23 mouse cellular contexts compared by ENCODE assay signal in the genomic region with DNA sequence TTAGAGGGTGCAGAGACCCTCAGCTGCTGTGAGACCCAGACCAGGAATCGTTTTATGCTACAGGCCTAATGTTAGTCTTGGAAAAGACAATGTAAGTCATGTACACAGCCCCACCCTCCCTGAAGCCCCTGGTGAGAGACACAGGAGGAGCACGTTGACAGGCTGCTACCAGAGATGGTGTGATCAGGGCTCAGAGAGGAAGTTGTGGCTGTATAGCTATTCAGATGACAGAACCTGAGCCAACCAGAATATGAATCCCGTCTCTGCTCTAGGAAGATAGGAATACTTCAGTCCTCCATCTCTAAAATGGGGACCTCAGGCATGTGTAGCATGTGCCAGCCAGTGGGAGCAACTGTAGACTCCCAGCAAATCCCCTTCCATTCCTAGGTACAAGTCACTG.
"Had no signal": no experiment of that assay in that cellular context is flagged by ENCODE, and none has a peak within 500 bp of the region (broad histone marks: within the 10 kb centered on the region; RNA-seq: fewer than 3 reads in every experiment).

No protein-coding gene starts in this region.

- H3K9ac ChIP-seq: heart, embryonic 12.5 days; hindbrain, embryonic 12.5 days; hindbrain, embryonic 14.5 days; intestine, embryonic 15.5 days; limb, embryonic 12.5 days had no signal

- H3K27me3 ChIP-seq: heart, embryonic 12.5 days; hindbrain, embryonic 12.5 days; intestine, embryonic 15.5 days; limb, embryonic 12.5 days had no signal

- H3K4me3 ChIP-seq: heart, embryonic 10.5 days; heart, embryonic 12.5 days; hindbrain, embryonic 10.5 days; hindbrain, embryonic 12.5 days; intestine, embryonic 15.5 days; layer of hippocampus, adult 2 months; left cerebral cortex, adult 2 months; limb, embryonic 10.5 days; limb, embryonic 12.5 days had no signal

- H3K4me1 ChIP-seq: heart, embryonic 10.5 days; heart, embryonic 12.5 days; hindbrain, embryonic 10.5 days; intestine, embryonic 15.5 days; limb, embryonic 10.5 days; limb, embryonic 12.5 days had no signal

- DNase-seq: gastrocnemius, postnatal 14 days; gastrocnemius, postnatal 36 days; heart, postnatal 10 days; heart, postnatal 4 days; kidney, adult 18-20 months; kidney, adult 8-10 months; kidney, postnatal 10 days; kidney, postnatal 25 days; kidney, postnatal 4 days; liver had no signal

- H3K9me3 ChIP-seq: heart, embryonic 10.5 days; heart, embryonic 12.5 days; hindbrain, embryonic 10.5 days; hindbrain, embryonic 12.5 days; intestine, embryonic 15.5 days; limb, embryonic 10.5 days; limb, embryonic 12.5 days had no signal

- ATAC-seq: hindbrain, embryonic 16.5 days; inflammation-experienced regulatory T-cells, adult 6 months; intestine, embryonic 15.5 days; intestine, postnatal 0 days had no signal

- H3K27ac ChIP-seq: heart, embryonic 10.5 days; hindbrain, embryonic 10.5 days; hindbrain, embryonic 12.5 days; hindbrain, embryonic 14.5 days; intestine, embryonic 15.5 days; layer of hippocampus, adult 2 months; left cerebral cortex, adult 2 months; limb, embryonic 10.5 days; limb, embryonic 12.5 days had no signal
